11 mouse cellular contexts compared by ENCODE assay signal in genomic region chr5:64240941-64241682, GRCm38 (mm10).
A peak's percentile ranks its signal among the peaks of the same experiment; 100 is the strongest.
DNase-seq lines count a peak whose midpoint lies in the region; ATAC-seq and TF ChIP-seq lines count a peak whose summit lies in the region.
"Had no signal": no experiment of that assay in that cellular context is flagged by ENCODE, and none has a peak within 500 bp of the region (broad histone marks: within the 10 kb centered on the region; RNA-seq: fewer than 3 reads in every experiment).

No protein-coding gene starts in this region.

- no peak for TF ChIP-seq EP300 in heart, adult 2 months (IDR thresholded peaks at IDR 0.05; ENCODE audit: insufficient read depth, low read depth, low read length)

- TF ChIP-seq CTCF in heart, adult 2 months (IDR thresholded peaks at IDR 0.05), result no peak

- no peaks in the 10 kb centered on the region for H3K79me2 ChIP-seq in heart, adult 2 months (replicated peaks; ENCODE audit: control insufficient read depth, insufficient read depth, low read length)

- H3K9me3 ChIP-seq in intestine, embryonic 15.5 days, result no peaks in the 10 kb centered on the region
- H3K9me3 ChIP-seq in stomach, embryonic 16.5 days (replicated peaks; ENCODE audit: control insufficient read depth, low read length), result no peaks in the 10 kb centered on the region
- H3K9me3 ChIP-seq in midbrain, embryonic 11.5 days (ENCODE audit: control insufficient read depth, low read length), result no peaks in the 10 kb centered on the region

- ATAC-seq in intestine, embryonic 15.5 days, result peak; percentile 11
- ATAC-seq in stomach, embryonic 16.5 days (ENCODE audit: insufficient read depth, low FRiP score), result no peak
- no peak for ATAC-seq in midbrain, embryonic 11.5 days (ENCODE audit: low FRiP score)

- no peak for TF ChIP-seq POLR2A in heart, adult 2 months (IDR thresholded peaks at IDR 0.05; ENCODE audit: insufficient read depth, low read depth, low read length)

- no peak overlapping the region for H3K9ac ChIP-seq in heart, adult 2 months (ENCODE audit: low read depth, low read length)
- no peak overlapping the region for H3K9ac ChIP-seq in intestine, embryonic 15.5 days
- H3K9ac ChIP-seq in stomach, embryonic 16.5 days (ENCODE audit: low read length), result no peak overlapping the region
- H3K9ac ChIP-seq in midbrain, embryonic 11.5 days (ENCODE audit: low read length), result no peak overlapping the region

- 34% methylated on average over 13 of the region's 13 CpGs for WGBS in heart, adult 2 months
- 51% methylated on average over 13 of the region's 13 CpGs for WGBS in intestine, embryonic 15.5 days
- 61% methylated on average over 13 of the region's 13 CpGs for WGBS in stomach, embryonic 16.5 days
- 85% methylated on average over 13 of the region's 13 CpGs for WGBS in midbrain, embryonic 11.5 days

- no peaks in the 10 kb centered on the region for H3K27me3 ChIP-seq in heart, adult 2 months (ENCODE audit: control insufficient read depth, insufficient read depth, low read length)
- H3K27me3 ChIP-seq in intestine, embryonic 15.5 days (replicated peaks), result no peaks in the 10 kb centered on the region
- no peaks in the 10 kb centered on the region for H3K27me3 ChIP-seq in stomach, embryonic 16.5 days (ENCODE audit: control insufficient read depth, insufficient read depth, low read length)
- no peaks in the 10 kb centered on the region for H3K27me3 ChIP-seq in midbrain, embryonic 11.5 days (ENCODE audit: control insufficient read depth, insufficient read depth, low read length)

- H3K36me3 ChIP-seq in heart, adult 2 months (ENCODE audit: control insufficient read depth, insufficient read depth, low read length), result no peaks in the 10 kb centered on the region; the same call in 1 of the 2 replicates
- no peaks in the 10 kb centered on the region for H3K36me3 ChIP-seq in intestine, embryonic 15.5 days
- H3K36me3 ChIP-seq in stomach, embryonic 16.5 days (ENCODE audit: control insufficient read depth, insufficient read depth, low read length), result no peaks in the 10 kb centered on the region
- H3K36me3 ChIP-seq in midbrain, embryonic 11.5 days (ENCODE audit: control insufficient read depth, insufficient read depth, low read length), result no peaks in the 10 kb centered on the region

- peak in 1 of 2 experiments; percentile 21 for DNase-seq in heart, adult 2 months
- no peak for DNase-seq in heart, postnatal 4 days
- peak; percentile 55 to 60 for DNase-seq in spleen, postnatal 36 days (ENCODE audit: low spot score in 2 of 2)
- no peak for DNase-seq in spleen, postnatal 4 days (ENCODE audit: low spot score in 2 of 2)
- DNase-seq in layer of hippocampus, adult 18-20 months (ENCODE audit: low spot score in 2 of 2), result no peak
- DNase-seq in midbrain, embryonic 11.5 days (ENCODE audit: low spot score, missing footprints), result no peak
- DNase-seq: gastrocnemius, postnatal 25 days; lung, postnatal 36 days; thymus, postnatal 14 days had no signal

- no peak overlapping the region for H3K4me3 ChIP-seq in heart, adult 2 months
- H3K4me3 ChIP-seq in intestine, embryonic 15.5 days (replicated peaks), result no peak overlapping the region
- H3K4me3 ChIP-seq in stomach, embryonic 16.5 days (replicated peaks; ENCODE audit: low read length), result no peak overlapping the region
- no peak overlapping the region for H3K4me3 ChIP-seq in midbrain, embryonic 11.5 days (ENCODE audit: low read depth, low read length)

- intact Hi-C loops in heart, adult 2 months (cut with DNase I), result no loop called here

- H3K4me2 ChIP-seq in intestine, embryonic 15.5 days (replicated peaks), result no peak overlapping the region; the same call in 1 of the 2 replicates
- H3K4me2 ChIP-seq in stomach, embryonic 16.5 days (ENCODE audit: low read depth, low read length), result no peak overlapping the region
- no peak overlapping the region for H3K4me2 ChIP-seq in midbrain, embryonic 11.5 days

- peak overlapping the region; percentile 75 for H3K27ac ChIP-seq in heart, adult 2 months
- H3K27ac ChIP-seq in intestine, embryonic 15.5 days, result no peak overlapping the region
- peak overlapping the region; percentile 64 for H3K27ac ChIP-seq in stomach, embryonic 16.5 days (ENCODE audit: low read length)
- no peak overlapping the region for H3K27ac ChIP-seq in midbrain, embryonic 11.5 days (ENCODE audit: low read depth, low read length)

- peaks cover 28% of the 10 kb centered on the region for H3K4me1 ChIP-seq in heart, adult 2 months (ENCODE audit: control insufficient read depth, insufficient read depth, low read length)
- peaks cover 24% of the 10 kb centered on the region for H3K4me1 ChIP-seq in intestine, embryonic 15.5 days (replicated peaks)
- peaks cover 38% of the 10 kb centered on the region for H3K4me1 ChIP-seq in stomach, embryonic 16.5 days (ENCODE audit: control insufficient read depth, insufficient read depth, low read length)
- peaks cover 15% of the 10 kb centered on the region for H3K4me1 ChIP-seq in midbrain, embryonic 11.5 days (ENCODE audit: control insufficient read depth, insufficient read depth, low read length)

Comparison
In these comparisons a context has a peak if more than half of its experiments do, and no peak if none do; other contexts are left out.
1. DNase-seq: peak in spleen, postnatal 36 days (2 of 2); none in heart, postnatal 4 days (single experiment), spleen, postnatal 4 days (0 of 2), layer of hippocampus, adult 18-20 months (0 of 2) and midbrain, embryonic 11.5 days (single experiment).
2. H3K27ac ChIP-seq: peak in heart, adult 2 months (single experiment) and stomach, embryonic 16.5 days (single experiment); none in intestine, embryonic 15.5 days (single experiment) and midbrain, embryonic 11.5 days (single experiment).